Mouse (Mus musculus) lung, postnatal 4 days (tissue): ENCODE results near the gene Senp3.
"Not testable (repeated sequence)": the region's sequence is repeated elsewhere in the genome, so short reads cannot be mapped to it uniquely, and the experiment has no call there.

ENCODE experiments used
- DNase-seq, 2 experiments: peaks; one replicate each; pipeline ENCODE4 v3.0.0; 2021

Gene Senp3

DNA sequence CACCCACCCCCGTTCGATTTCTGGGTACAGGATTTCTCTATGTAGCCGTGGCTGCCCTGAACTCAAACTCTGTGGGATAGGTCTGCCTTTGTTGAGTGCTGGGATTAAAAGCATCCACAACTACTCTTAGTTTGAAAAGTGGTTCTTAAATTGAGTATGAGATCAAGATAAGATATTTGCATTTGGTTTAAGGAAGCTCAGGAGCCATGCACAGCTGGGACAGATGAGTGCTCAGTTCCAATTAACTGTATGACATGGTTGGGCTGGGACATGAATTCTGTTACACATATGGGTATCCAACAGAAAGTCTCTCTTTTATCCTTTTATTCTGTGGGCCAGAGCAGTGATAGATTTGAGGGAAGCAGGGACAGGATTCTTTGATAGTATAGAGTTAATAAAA lies 46.4 kb downstream of the Senp3 start:
- no peak for DNase-seq

DNA sequence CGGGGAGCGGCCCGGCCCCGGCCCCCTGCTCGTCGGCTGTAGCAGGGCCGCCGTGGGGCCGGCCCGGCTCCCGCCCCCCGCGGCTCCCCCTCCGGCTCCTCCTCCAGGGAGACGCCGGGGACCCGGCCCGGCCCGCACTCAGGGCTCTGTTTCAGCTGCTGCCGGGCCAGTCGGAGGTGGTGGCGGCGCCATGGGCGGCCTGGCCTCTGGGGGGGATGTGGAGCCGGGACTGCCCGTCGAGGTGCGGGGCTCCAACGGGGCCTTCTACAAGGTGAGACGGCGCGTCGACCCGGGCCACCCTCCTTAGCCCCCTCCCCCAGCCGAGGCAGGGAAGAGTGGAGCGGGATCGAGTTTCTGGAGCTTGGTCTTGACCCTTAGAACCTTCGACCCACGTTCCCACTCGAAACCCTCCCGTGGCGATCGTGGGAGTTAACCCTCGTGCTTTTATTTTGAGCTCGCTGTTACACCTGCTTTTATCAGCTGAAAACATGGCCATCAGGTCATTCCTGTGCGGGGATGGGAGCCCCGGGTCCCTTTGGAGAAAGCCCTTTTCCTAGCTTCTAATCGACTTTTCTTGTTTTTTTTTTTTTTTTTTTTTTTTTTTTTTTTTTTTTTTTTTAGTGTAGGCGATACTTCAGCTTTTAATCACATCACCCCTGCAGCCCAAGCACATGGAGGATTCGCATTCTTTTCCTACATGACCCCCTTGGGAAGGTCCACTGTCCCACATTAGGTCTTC lies 48.6 kb downstream of the Senp3 start:
- no peak for DNase-seq

DNA sequence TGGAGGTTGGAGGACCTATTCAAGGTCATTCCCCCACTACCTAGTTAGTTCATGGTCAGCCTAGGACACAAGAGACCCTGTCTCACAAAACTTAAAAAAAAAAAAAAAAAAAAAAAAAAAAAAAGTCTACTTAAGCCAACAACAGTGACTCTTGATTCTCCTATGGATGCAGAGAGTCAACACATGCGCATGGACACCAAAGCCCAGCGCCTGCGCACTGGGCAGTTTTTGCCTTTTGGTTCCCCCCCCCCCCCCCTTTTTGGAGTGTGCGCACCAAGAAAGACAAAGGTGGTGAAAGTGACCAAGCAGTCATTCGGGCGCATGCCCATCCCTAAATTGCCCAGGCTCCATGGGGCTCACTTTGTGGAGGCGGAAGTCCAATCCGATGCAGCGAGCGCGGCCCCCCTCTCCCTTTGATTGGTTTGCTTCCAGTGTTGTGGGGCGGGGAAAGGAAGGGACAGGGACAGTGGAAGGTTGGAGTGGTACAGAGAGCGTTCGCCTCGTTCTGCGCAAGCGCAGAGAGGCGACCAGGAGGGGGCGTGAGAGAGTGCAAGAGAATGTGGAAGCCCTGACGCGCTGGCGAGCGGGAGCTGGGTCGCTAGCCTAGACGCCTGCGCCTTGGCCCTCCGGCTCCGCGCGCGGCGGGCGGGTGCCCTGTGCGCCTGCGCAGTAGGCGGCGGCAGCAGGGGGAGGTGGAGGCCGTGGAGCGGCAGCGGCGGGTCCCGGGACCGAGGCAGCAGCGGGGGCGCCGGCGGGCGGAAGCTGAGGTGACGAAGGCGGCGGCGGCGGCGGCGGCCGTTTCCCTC lies 49.4 kb downstream of the Senp3 start, which contains the start of gene Fxr2:
Gene Fxr2, plus strand, starts transcription at position 707 of the 806 bp plus-strand sequence.
- DNase-seq, result peak; percentile 100

GRCm38 (mm10) chr11:69629802-69630201 lies 52.1 kb downstream of the Senp3 start:
- no peak for DNase-seq

GRCm38 (mm10) chr11:69628286-69628685 lies 53.6 kb downstream of the Senp3 start:
- DNase-seq, result peak; percentile 68 to 84

GRCm38 (mm10) chr11:69624339-69624738 lies 57.5 kb downstream of the Senp3 start:
- not testable (repeated sequence) for DNase-seq
